ENCODE assay signal across 9 mouse cellular contexts in genomic region chr10:83337159-83337951, GRCm38 (mm10). TPM values are rescaled to one million over a fixed set of nuclear protein-coding genes. Genes with fewer than 3 reads are reported as not detected.
DNase-seq lines count a peak whose midpoint lies in the region; ATAC-seq and TF ChIP-seq lines count a peak whose summit lies in the region.
"Had no signal": no experiment of that assay in that cellular context is flagged by ENCODE, and none has a peak within 500 bp of the region (broad histone marks: within the 10 kb centered on the region; RNA-seq: fewer than 3 reads in every experiment).

TSS of gene Slc41a2 (minus strand) at chr10:83337882.

- TF ChIP-seq POLR2A in small intestine, adult 2 months (IDR thresholded peaks at IDR 0.05; ENCODE audit: low read depth, low read length) = peak; percentile 53; the same call in 1 of the 2 replicates

- H3K27me3 ChIP-seq in embryonic facial prominence, embryonic 11.5 days (ENCODE audit: control insufficient read depth, insufficient read depth, low read length) = peaks cover 24% of the 10 kb centered on the region
- H3K27me3 ChIP-seq in limb, embryonic 11.5 days (ENCODE audit: control insufficient read depth, insufficient read depth, low read length) = peaks cover 22% of the 10 kb centered on the region
- peaks cover 41% of the 10 kb centered on the region for H3K27me3 ChIP-seq in midbrain, embryonic 13.5 days
- H3K27me3 ChIP-seq in small intestine, adult 2 months (ENCODE audit: control insufficient read depth, insufficient read depth, low read length) = no peaks in the 10 kb centered on the region; the same call in 1 of the 2 replicates

- no peaks in the 10 kb centered on the region for H3K9me3 ChIP-seq in embryonic facial prominence, embryonic 11.5 days (replicated peaks; ENCODE audit: control insufficient read depth, low read length)
- H3K9me3 ChIP-seq in limb, embryonic 11.5 days (ENCODE audit: control insufficient read depth, low read length) = no peaks in the 10 kb centered on the region
- no peaks in the 10 kb centered on the region for H3K9me3 ChIP-seq in midbrain, embryonic 13.5 days

- DNase-seq in urinary bladder, adult 18-20 months (ENCODE audit: low spot score in 2 of 2) = peak; percentile 47 to 51
- no peak for DNase-seq in urinary bladder, postnatal 10 days (ENCODE audit: low spot score)
- DNase-seq in embryonic facial prominence, embryonic 11.5 days (ENCODE audit: low spot score) = peak; percentile 60
- peak; percentile 75 to 86 for DNase-seq in heart, adult 18-20 months
- DNase-seq in kidney, adult 11 months = peak; percentile 55
- DNase-seq in limb, embryonic 11.5 days (ENCODE audit: low spot score) = peak; percentile 64

- ATAC-seq in embryonic facial prominence, embryonic 11.5 days (replicated peaks; ENCODE audit: insufficient number of reproducible peaks, low FRiP score, low TSS enrichment, low read depth) = peak; percentile 74
- ATAC-seq in limb, embryonic 11.5 days (ENCODE audit: insufficient number of reproducible peaks, low FRiP score, low TSS enrichment, low read depth) = peak; percentile 75
- peak; percentile 93 for ATAC-seq in midbrain, embryonic 13.5 days

- WGBS in embryonic facial prominence, embryonic 11.5 days = 1% methylated on average over 59 of the region's 102 CpGs
- WGBS in limb, embryonic 11.5 days = under 1% methylated on average over 96 of the region's 102 CpGs
- under 1% methylated on average over 99 of the region's 102 CpGs for WGBS in midbrain, embryonic 13.5 days
- under 1% methylated on average over 85 of the region's 102 CpGs for WGBS in small intestine, adult 2 months

- no peak within 1 kb of the TSS for H3K27ac ChIP-seq in embryonic facial prominence, embryonic 11.5 days (replicated peaks; ENCODE audit: low read depth, low read length)
- H3K27ac ChIP-seq in limb, embryonic 11.5 days (replicated peaks; ENCODE audit: low read depth, low read length) = no peak within 1 kb of the TSS
- H3K27ac ChIP-seq in midbrain, embryonic 13.5 days = peak within 1 kb of the TSS; percentile 82
- H3K27ac ChIP-seq in small intestine, adult 2 months (ENCODE audit: insufficient read depth, low read depth, low read length) = peak within 1 kb of the TSS; percentile 97

- no peak for TF ChIP-seq CTCF in small intestine, adult 2 months (IDR thresholded peaks at IDR 0.05; ENCODE audit: extremely low read depth, insufficient read length, insufficient replicate concordance, low read depth, low read length)

- peak within 1 kb of the TSS; percentile 98 for H3K4me2 ChIP-seq in embryonic facial prominence, embryonic 11.5 days (ENCODE audit: low read depth, low read length)
- H3K4me2 ChIP-seq in limb, embryonic 11.5 days (ENCODE audit: low read depth, severe bottlenecking) = peak within 1 kb of the TSS; percentile 97
- peak within 1 kb of the TSS; percentile 86 for H3K4me2 ChIP-seq in midbrain, embryonic 13.5 days (replicated peaks)

- H3K36me3 ChIP-seq in embryonic facial prominence, embryonic 11.5 days (replicated peaks; ENCODE audit: control insufficient read depth, insufficient read depth, low read depth, low read length) = no peaks in the 10 kb centered on the region
- H3K36me3 ChIP-seq in limb, embryonic 11.5 days (ENCODE audit: control insufficient read depth, insufficient read depth, low read length) = no peaks in the 10 kb centered on the region
- no peaks in the 10 kb centered on the region for H3K36me3 ChIP-seq in midbrain, embryonic 13.5 days
- H3K36me3 ChIP-seq in small intestine, adult 2 months (ENCODE audit: control insufficient read depth, insufficient read depth, low read length) = no peaks in the 10 kb centered on the region

- H3K4me3 ChIP-seq in embryonic facial prominence, embryonic 11.5 days (ENCODE audit: low read depth, low read length) = peak within 1 kb of the TSS; percentile 60
- peak within 1 kb of the TSS; percentile 52 for H3K4me3 ChIP-seq in limb, embryonic 11.5 days (ENCODE audit: low read depth, low read length)
- H3K4me3 ChIP-seq in midbrain, embryonic 13.5 days (replicated peaks) = peak within 1 kb of the TSS; percentile 69
- H3K4me3 ChIP-seq in small intestine, adult 2 months (ENCODE audit: low read depth, low read length) = peak within 1 kb of the TSS; percentile 89

- H3K4me1 ChIP-seq in embryonic facial prominence, embryonic 11.5 days (ENCODE audit: control insufficient read depth, insufficient read depth, low read length) = no peaks in the 10 kb centered on the region
- no peaks in the 10 kb centered on the region for H3K4me1 ChIP-seq in limb, embryonic 11.5 days (ENCODE audit: control insufficient read depth, insufficient read depth, low read length)
- peaks cover 8% of the 10 kb centered on the region; the same call in 1 of the 2 replicates for H3K4me1 ChIP-seq in midbrain, embryonic 13.5 days (replicated peaks)
- H3K4me1 ChIP-seq in small intestine, adult 2 months (ENCODE audit: control insufficient read depth, insufficient read depth, insufficient read length, low read length) = no peaks in the 10 kb centered on the region; the same call in 1 of the 2 replicates

- peak within 1 kb of the TSS; percentile 63 for H3K9ac ChIP-seq in embryonic facial prominence, embryonic 11.5 days (replicated peaks; ENCODE audit: low read length)
- H3K9ac ChIP-seq in limb, embryonic 11.5 days (ENCODE audit: low read length) = peak within 1 kb of the TSS; percentile 60
- peak within 1 kb of the TSS; percentile 84 for H3K9ac ChIP-seq in midbrain, embryonic 13.5 days (replicated peaks)

RNA-seq across cellular contexts. Expression of gene Slc41a2, which starts in this region (rescaled TPM):
- polyA plus RNA-seq in embryonic facial prominence, embryonic 11.5 days (2014; fragmentation: Nextera tagmentation; extraction: Ambion mirVana) = 0.52 and 0.81 TPM in 2 replicates
- total RNA-seq in heart, adult 18-20 months (2021) = 1 to 10 TPM; 1.2 to 3.3 TPM
- polyA plus RNA-seq in limb, embryonic 11.5 days (2014; fragmentation: Nextera tagmentation; extraction: Ambion mirVana) = 0.13 and 0.59 TPM in 2 replicates
- polyA plus RNA-seq in midbrain, embryonic 13.5 days (2015; fragmentation: Nextera tagmentation; extraction: Ambion mirVana) = 3.4 TPM in 2 replicates
- 5.2 and 11.5 TPM in 2 replicates for polyA plus RNA-seq in small intestine, adult 2 months (2012; rRNA removed)
- total RNA-seq: MEL had no signal

Comparison
In these comparisons a context has a peak if more than half of its experiments do, and no peak if none do; other contexts are left out.
1. Peak in DNase-seq, ATAC-seq, H3K4me3 ChIP-seq, H3K9ac ChIP-seq and H3K4me2 ChIP-seq in embryonic facial prominence, embryonic 11.5 days; RNA of the gene not detected or under 1 TPM.
2. Peak in DNase-seq, ATAC-seq, H3K4me3 ChIP-seq, H3K9ac ChIP-seq and H3K4me2 ChIP-seq in limb, embryonic 11.5 days; RNA of the gene not detected or under 1 TPM.
3. H3K27ac ChIP-seq: peak in midbrain, embryonic 13.5 days (single experiment) and small intestine, adult 2 months (single experiment); none in embryonic facial prominence, embryonic 11.5 days (single experiment) and limb, embryonic 11.5 days (single experiment).
4. Peak in every context shown above with its lines, with median percentiles within 50 percentile points of each other: ATAC-seq, H3K4me2 ChIP-seq, H3K4me3 ChIP-seq and H3K9ac ChIP-seq.